Mouse (Mus musculus) CH12.LX (cell line): Measurements from ENCODE around the gene Tlr13. TPM values are rescaled to one million over a fixed set of nuclear protein-coding genes. Genes with fewer than 3 reads are reported as not detected.

Experiments
- DNase-seq: peaks from one replicate; pipeline ENCODE4 v3.0.0-alpha.2; 2013; ENCODE audit errors: extremely low read depth
- H3K27ac ChIP-seq: 2 replicates; pipeline ENCODE4 v1.5.1; 2012; ENCODE audit warnings: low read depth, mild to moderate bottlenecking, control low read depth, moderate library complexity; ENCODE audit not compliant: insufficient read depth
- H3K27me3 ChIP-seq: replicated peaks from 2 replicates; pipeline ENCODE3; 2012; ENCODE audit warnings: inconsistent platforms
- H3K36me3 ChIP-seq, 2 experiments: replicated peaks in 1 of 2; 2 replicates each; pipeline versions ENCODE3 to v1.6.1; 2012; ENCODE audit warnings: inconsistent platforms in 1 of 2, low read length in 1 of 2, mild to moderate bottlenecking in 1 of 2, mixed read lengths in 1 of 2, moderate library complexity in 1 of 2; ENCODE audit not compliant: control insufficient read depth in 1 of 2, insufficient read depth in 1 of 2
- H3K4me1 ChIP-seq, 2 experiments: 2 replicates each; pipeline ENCODE4 v1.6.1; 2012; ENCODE audit warnings: inconsistent platforms in 1 of 2, moderate library complexity in 1 of 2; ENCODE audit not compliant: insufficient read depth in 2 of 2, control insufficient read depth in 1 of 2
- H3K4me2 ChIP-seq: 2 replicates; pipeline ENCODE4 v1.6.1; 2012; ENCODE audit warnings: low read depth, mild to moderate bottlenecking, control low read depth; ENCODE audit not compliant: poor library complexity, insufficient read depth, severe bottlenecking
- H3K4me3 ChIP-seq, 3 experiments: fragments of 150-350 bp in 1 of 3; sonication (generic) in 1 of 3; replicated peaks in 1 of 3; 2 replicates each; pipeline versions ENCODE3 to v1.5.1; 2011 to 2012; ENCODE audit warnings: low read depth in 2 of 3, low read length in 2 of 3, mild to moderate bottlenecking in 2 of 3, moderate library complexity in 2 of 3, control low read depth in 1 of 3, improper control_type of control experiment in 1 of 3, inconsistent platforms in 1 of 3, mixed read lengths in 1 of 3; ENCODE audit not compliant: poor library complexity in 1 of 3
- H3K79me2 ChIP-seq: replicated peaks from 2 replicates; pipeline ENCODE4 v1.6.1; 2012; ENCODE audit warnings: mild to moderate bottlenecking, moderate library complexity; ENCODE audit not compliant: control insufficient read depth, poor library complexity, insufficient read depth, severe bottlenecking; ENCODE audit errors: extremely low read depth
- H3K9ac ChIP-seq: 2 replicates; pipeline ENCODE4 v1.6.1; 2012; ENCODE audit warnings: low read depth, mild to moderate bottlenecking, control low read depth, moderate library complexity; ENCODE audit not compliant: insufficient read depth
- H3K9me3 ChIP-seq: replicated peaks from 2 replicates; pipeline ENCODE3; 2012; ENCODE audit warnings: low read length, inconsistent platforms, mixed read lengths
- CHD1 ChIP-seq: IDR thresholded peaks from 2 replicates; pipeline ENCODE4 v1.6.1; 2012; ENCODE audit warnings: low read depth, low read length, improper control_type of control experiment, inconsistent platforms
- CHD2 ChIP-seq: IDR thresholded peaks from 2 replicates; pipeline ENCODE4 v1.6.1; 2011; ENCODE audit warnings: low read length, improper control_type of control experiment
- HCFC1 ChIP-seq: IDR thresholded peaks from 2 replicates; pipeline ENCODE4 v1.6.1; 2012; ENCODE audit warnings: low read depth, mild to moderate bottlenecking, inconsistent platforms, low read length, improper control_type of control experiment
- MAFK ChIP-seq: IDR thresholded peaks from 2 replicates; pipeline ENCODE4 v1.6.1; 2011; ENCODE audit warnings: low read length, improper control_type of control experiment; ENCODE audit not compliant: insufficient replicate concordance
- MAX ChIP-seq: IDR thresholded peaks from 2 replicates; pipeline ENCODE4 v1.6.1; 2011; ENCODE audit warnings: low read length, improper control_type of control experiment
- MEF2A ChIP-seq: IDR thresholded peaks from 2 replicates; pipeline ENCODE4 v1.6.1; 2014; ENCODE audit warnings: low read depth, mild to moderate bottlenecking, inconsistent platforms, low read length, improper control_type of control experiment, borderline replicate concordance
- MYC ChIP-seq: IDR thresholded peaks from 2 replicates; pipeline ENCODE4 v1.6.1; 2011; ENCODE audit warnings: low read depth, mild to moderate bottlenecking, improper control_type of control experiment, low read length
- NELFE ChIP-seq: IDR thresholded peaks from 2 replicates; pipeline ENCODE4 v1.6.1; 2011; ENCODE audit warnings: low read depth, low read length, improper control_type of control experiment
- POLR2AphosphoS2 ChIP-seq: IDR thresholded peaks from 2 replicates; pipeline ENCODE4 v1.6.1; 2011; ENCODE audit warnings: low read depth, low read length, improper control_type of control experiment
- RAD21 ChIP-seq: IDR thresholded peaks from 2 replicates; pipeline ENCODE4 v1.6.1; 2011; ENCODE audit warnings: low read depth, mild to moderate bottlenecking, low read length, improper control_type of control experiment, moderate library complexity
- SIN3A ChIP-seq: IDR thresholded peaks from 2 replicates; pipeline ENCODE4 v1.6.1; 2012; ENCODE audit warnings: low read length, improper control_type of control experiment, inconsistent platforms
- TCF12 ChIP-seq: IDR thresholded peaks from 2 replicates; pipeline ENCODE4 v1.6.1; 2014; ENCODE audit warnings: low read depth, mild to moderate bottlenecking, inconsistent platforms, low read length, improper control_type of control experiment
- UBTF ChIP-seq: IDR thresholded peaks from 2 replicates; pipeline ENCODE4 v1.6.1; 2012; ENCODE audit warnings: low read depth, mild to moderate bottlenecking, inconsistent platforms, low read length, improper control_type of control experiment, moderate library complexity
- USF1 ChIP-seq: IDR thresholded peaks from 2 replicates; pipeline ENCODE4 v1.6.1; 2014; ENCODE audit warnings: low read depth, mild to moderate bottlenecking, inconsistent platforms, low read length, improper control_type of control experiment
- ZKSCAN1 ChIP-seq: IDR thresholded peaks from 2 replicates; pipeline ENCODE4 v1.6.1; 2012; ENCODE audit warnings: low read depth, inconsistent platforms, low read length, improper control_type of control experiment, borderline replicate concordance
- ZMIZ1 ChIP-seq: IDR thresholded peaks from 2 replicates; pipeline ENCODE4 v1.6.1; 2012; ENCODE audit warnings: low read depth, mild to moderate bottlenecking, inconsistent platforms, low read length, improper control_type of control experiment
- ZNF384 ChIP-seq: IDR thresholded peaks from 2 replicates; pipeline ENCODE4 v1.6.1; 2012; ENCODE audit warnings: low read depth, low read length, improper control_type of control experiment, inconsistent platforms
- dilution Hi-C: fragments of 300-500 bp; cut with MboI; formaldehyde crosslinking; loops from 2 replicates; pipeline ENCODE4 v1.14.3; 2020; ENCODE audit warnings: low sequenced_read_pairs; ENCODE audit not compliant: extremely low pct_unique_long_range_greater_than_20kb, extremely low pct_ligation_motif_present
- in situ Hi-C: fragments of 300-500 bp; cut with MboI; formaldehyde crosslinking; loops from 3 replicates; pipeline ENCODE4 v1.14.3; 2019; ENCODE audit warnings: low sequenced_read_pairs, low pct_ligation_motif_present, low pct_unique_long_range_greater_than_20kb, mixed read lengths
- polyA plus RNA-seq: library from polyadenylated mRNA; unstranded; fragments of >175 nt; gene quantifications from 2 replicates; pipeline ENCODE4 v1.2.1, GENCODE M21; 2012; ENCODE audit warnings: low read depth; ENCODE audit not compliant: insufficient read length
- total RNA-seq, 2 experiments: library from RNA; depleted of rRNA; stranded (reverse); fragments of 300-350 nt in 1 of 2; fragments of >200 nt in 1 of 2; gene quantifications; 2 replicates each; pipeline ENCODE4 v1.2.3; 2012 to 2014

Tlr13 gene
- total and polyA plus RNA-seq, 3 experiments: not detected

GRCm38 (mm10) chrX:106128283-106128682, 14.7 kb upstream of the Tlr13 start:
- in situ Hi-C loops (no loop called here), dilution Hi-C loops (no loop called here)
- no peak for DNase-seq
- H3K27ac ChIP-seq: no peak overlapping the region
- H3K9me3 ChIP-seq: no peaks in the 10 kb centered on the region
- H3K27me3 ChIP-seq: no peaks in the 10 kb centered on the region
- H3K79me2 ChIP-seq: no peaks in the 10 kb centered on the region
- H3K4me1 ChIP-seq: peaks cover 0 to 20% of the 10 kb centered on the region in 2 experiments; a peak in 2 of 4 replicates
- TF ChIP-seq SIN3A (no peak), CHD1 (no peak), NELFE (no peak)
- peaks cover 0 to 13% of the 10 kb centered on the region in 2 experiments for H3K36me3 ChIP-seq
- H3K4me3 ChIP-seq: no peak overlapping the region
- H3K9ac ChIP-seq: no peak overlapping the region
- no peak overlapping the region for H3K4me2 ChIP-seq

DNA sequence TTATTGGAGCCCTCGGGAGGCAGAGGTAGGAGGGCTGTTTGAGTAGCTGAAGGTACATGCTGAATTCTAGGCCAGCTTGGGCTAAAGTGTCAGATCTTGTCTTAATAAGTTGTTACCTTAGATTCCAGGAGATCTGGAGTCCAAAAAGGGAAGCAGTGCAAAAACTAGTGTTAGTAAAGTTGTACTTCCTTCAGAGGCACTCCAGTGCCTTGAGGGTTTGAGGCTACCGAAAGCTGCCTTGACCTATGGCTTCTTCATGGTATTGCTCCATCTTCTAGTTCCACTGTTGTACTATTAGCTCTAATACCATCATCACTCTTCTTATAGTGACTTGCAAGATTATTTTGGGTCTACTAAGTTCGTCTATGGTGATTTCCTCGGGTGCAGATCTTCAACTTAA, 13.1 kb upstream of the Tlr13 start:
- Histone ChIP-seq H3K27ac (no peak overlapping the region), H3K79me2 (no peaks in the 10 kb centered on the region), H3K9ac (no peak overlapping the region), H3K36me3 (peaks cover 0 to 7% of the 10 kb centered on the region in 2 experiments)
- dilution Hi-C loops: no loop called here
- TF ChIP-seq MYC (no peak), TCF12 (no peak), RAD21 (no peak), ZKSCAN1 (no peak), UBTF (no peak), HCFC1 (no peak), MAFK (no peak), CHD2 (no peak), ZNF384 (no peak), MAX (no peak), USF1 (no peak), POLR2AphosphoS2 (no peak), MEF2A (no peak), ZMIZ1 (no peak)
- TF ChIP-seq, all 38 proteins: peak for 0
- Histone ChIP-seq H3K4me1 (peaks cover 0 to 20% of the 10 kb centered on the region in 2 experiments; a peak in 2 of 4 replicates), H3K27me3 (no peaks in the 10 kb centered on the region), H3K4me3 (no peak overlapping the region), H3K4me2 (no peak overlapping the region), H3K9me3 (no peaks in the 10 kb centered on the region)
- in situ Hi-C loops: no loop called here
- DNase-seq: no peak
